Mouse (Mus musculus): ENCODE data around the gene Klhl32. TPM values are rescaled to one million over a fixed set of nuclear protein-coding genes. Genes with fewer than 3 reads are reported as not detected.
"Not testable (repeated sequence)": the region's sequence is repeated elsewhere in the genome, so short reads cannot be mapped to it uniquely, and the experiment has no call there.

Klhl32 gene
- polyA plus RNA-seq, 1 experiment from 2014 or later: 6.4 TPM

DNA sequence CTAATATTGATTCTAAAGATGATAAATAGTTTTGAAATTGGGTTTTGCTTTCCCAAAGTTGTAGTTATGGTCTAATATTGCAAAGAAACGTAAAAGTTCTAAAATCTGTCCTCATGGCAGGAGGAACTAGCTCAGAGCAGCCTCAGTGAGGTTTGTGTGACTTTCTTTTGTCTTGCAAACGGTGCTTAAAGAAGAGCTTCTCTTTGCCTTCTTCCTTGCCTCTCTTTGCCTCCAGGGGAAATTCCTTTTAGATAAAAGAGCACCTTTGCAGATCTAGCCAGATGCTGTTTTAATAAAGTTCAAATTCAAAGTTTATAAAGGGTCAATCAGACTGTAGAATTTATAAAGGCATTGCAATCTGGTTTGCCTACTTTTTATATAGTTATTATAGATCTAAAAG is 38.5 kb upstream of the Klhl32 start:
- ATAC-seq (ENCODE audit: low FRiP score); H3K27ac ChIP-seq (ENCODE audit: low read depth, low read length); H3K9me3 ChIP-seq (ENCODE audit: control insufficient read depth, low read length); H3K4me2 ChIP-seq; H3K4me1 ChIP-seq (ENCODE audit: control insufficient read depth, insufficient read depth, low read length); H3K27me3 ChIP-seq (ENCODE audit: control insufficient read depth, insufficient read depth, low read length); DNase-seq (ENCODE audit: low spot score, missing footprints); H3K4me3 ChIP-seq (ENCODE audit: low read depth, low read length); H3K36me3 ChIP-seq (ENCODE audit: control insufficient read depth, insufficient read depth, low read length); H3K9ac ChIP-seq (ENCODE audit: low read length): not testable (repeated sequence)
- WGBS: 28% methylated on average over 2 of the region's 2 CpGs

DNA sequence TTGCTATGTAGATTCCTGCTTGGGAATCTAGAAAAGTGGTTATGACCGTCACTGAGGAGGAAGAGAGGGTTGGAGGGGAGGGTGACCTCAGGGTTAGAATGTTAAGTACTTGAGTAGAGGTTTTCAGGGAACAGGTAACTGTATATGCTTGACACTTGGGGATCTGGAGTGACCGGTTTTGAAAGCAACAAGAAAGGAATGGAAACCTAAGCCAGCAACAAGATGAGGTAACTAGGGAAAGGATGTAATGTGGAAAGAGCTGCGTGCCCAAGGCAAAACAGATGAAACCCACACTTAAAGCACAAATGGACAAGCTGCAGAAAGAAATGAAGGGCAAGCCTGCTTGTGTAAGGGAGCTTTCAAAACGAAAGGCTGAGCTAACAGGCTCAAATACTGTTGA is 18.3 kb upstream of the Klhl32 start:
- WGBS: 73% methylated on average over 4 of the region's 4 CpGs
- no peak overlapping the region for H3K9ac ChIP-seq (ENCODE audit: low read length)
- H3K27ac ChIP-seq (ENCODE audit: low read depth, low read length): no peak overlapping the region
- ATAC-seq (ENCODE audit: low FRiP score) (no peak), DNase-seq (ENCODE audit: low spot score, missing footprints) (no peak)
- no peaks in the 10 kb centered on the region for H3K27me3 ChIP-seq (ENCODE audit: control insufficient read depth, insufficient read depth, low read length)
- no peak overlapping the region for H3K4me2 ChIP-seq
- H3K36me3 ChIP-seq (ENCODE audit: control insufficient read depth, insufficient read depth, low read length): no peaks in the 10 kb centered on the region
- no peaks in the 10 kb centered on the region for H3K4me1 ChIP-seq (ENCODE audit: control insufficient read depth, insufficient read depth, low read length)
- no peak overlapping the region for H3K4me3 ChIP-seq (ENCODE audit: low read depth, low read length)
- H3K9me3 ChIP-seq (ENCODE audit: control insufficient read depth, low read length): no peaks in the 10 kb centered on the region

DNA sequence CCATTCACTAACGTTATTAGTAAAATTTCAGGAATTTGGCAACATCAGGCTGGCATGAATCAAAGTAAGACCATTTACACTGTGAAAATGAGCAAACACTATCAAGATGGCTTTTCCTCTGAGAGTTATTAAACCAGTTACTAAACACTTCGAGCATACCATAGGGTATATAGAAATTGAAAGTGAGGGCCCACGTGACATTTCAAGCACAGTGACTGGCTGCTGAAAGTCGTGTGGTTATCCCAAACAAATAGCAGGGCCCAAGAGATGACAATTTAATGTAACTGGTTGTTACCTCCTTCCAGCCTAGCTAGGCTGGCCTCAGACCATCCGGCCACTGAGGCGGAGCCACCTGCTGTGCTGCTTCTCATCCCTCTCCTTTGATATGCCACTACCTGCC is 14.8 kb upstream of the Klhl32 start:
- no peaks in the 10 kb centered on the region for H3K36me3 ChIP-seq (ENCODE audit: control insufficient read depth, insufficient read depth, low read length)
- no peaks in the 10 kb centered on the region for H3K9me3 ChIP-seq (ENCODE audit: control insufficient read depth, low read length)
- H3K27me3 ChIP-seq (ENCODE audit: control insufficient read depth, insufficient read depth, low read length): no peaks in the 10 kb centered on the region
- H3K4me1 ChIP-seq (ENCODE audit: control insufficient read depth, insufficient read depth, low read length): no peaks in the 10 kb centered on the region
- WGBS: 53% methylated on average over 6 of the region's 6 CpGs
- ATAC-seq (ENCODE audit: low FRiP score): no peak
- no peak overlapping the region for H3K27ac ChIP-seq (ENCODE audit: low read depth, low read length)
- no peak for DNase-seq (ENCODE audit: low spot score, missing footprints)
- H3K9ac ChIP-seq (ENCODE audit: low read length): no peak overlapping the region
- H3K4me2 ChIP-seq: no peak overlapping the region
- no peak overlapping the region for H3K4me3 ChIP-seq (ENCODE audit: low read depth, low read length)

DNA sequence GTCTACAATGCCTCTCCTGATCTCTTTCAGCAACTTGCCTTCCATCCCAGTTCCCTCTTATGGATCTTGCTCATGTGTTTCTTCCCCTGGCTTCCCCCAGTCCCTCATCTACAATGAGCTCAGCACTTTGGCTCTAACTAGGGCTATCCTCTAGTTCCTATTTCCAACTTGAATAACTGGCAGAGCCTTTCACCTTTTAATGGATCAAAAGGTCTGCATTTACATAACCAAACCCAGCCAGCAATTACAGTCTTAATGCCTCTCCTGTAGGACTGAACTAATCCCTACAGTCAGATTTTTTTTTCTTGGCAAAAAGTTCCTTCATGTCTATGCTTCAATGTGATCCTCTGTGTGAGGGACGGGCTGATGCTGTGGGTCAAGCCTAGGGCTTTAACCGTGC is 3.5 kb downstream of the Klhl32 start:
- Histone ChIP-seq H3K4me3 (ENCODE audit: low read depth, low read length) (no peak overlapping the region), H3K9ac (ENCODE audit: low read length) (no peak overlapping the region), H3K36me3 (ENCODE audit: control insufficient read depth, insufficient read depth, low read length) (no peaks in the 10 kb centered on the region), H3K4me1 (ENCODE audit: control insufficient read depth, insufficient read depth, low read length) (peaks cover 7% of the 10 kb centered on the region), H3K9me3 (ENCODE audit: control insufficient read depth, low read length) (no peaks in the 10 kb centered on the region), H3K4me2 (no peak overlapping the region), H3K27me3 (ENCODE audit: control insufficient read depth, insufficient read depth, low read length) (no peaks in the 10 kb centered on the region), H3K27ac (ENCODE audit: low read depth, low read length) (no peak overlapping the region)
- WGBS: 83% methylated on average over 2 of the region's 2 CpGs
- DNase-seq (ENCODE audit: low spot score, missing footprints) (no peak), ATAC-seq (ENCODE audit: low FRiP score) (no peak)

DNA sequence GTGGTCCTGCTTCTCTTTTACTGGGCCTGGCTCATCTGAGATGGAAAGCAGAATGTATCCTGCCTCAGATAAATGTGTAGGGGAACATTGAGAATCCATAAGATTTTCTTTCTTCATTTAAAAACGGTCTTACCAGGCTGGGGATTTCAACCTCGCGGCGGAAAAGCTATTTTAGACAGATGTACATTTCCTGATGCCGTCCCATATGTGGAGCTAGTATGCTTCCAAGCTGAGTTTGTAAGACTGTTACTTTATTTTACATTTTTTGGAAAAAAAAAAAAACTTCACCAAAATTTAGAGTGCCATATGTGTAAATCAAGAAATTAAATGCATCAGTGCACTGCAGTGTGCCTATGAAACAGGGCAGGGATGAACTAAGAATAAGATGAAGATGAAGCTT is 5.4 kb downstream of the Klhl32 start:
- ATAC-seq (ENCODE audit: low FRiP score): no peak
- Histone ChIP-seq H3K4me3 (ENCODE audit: low read depth, low read length) (no peak overlapping the region), H3K36me3 (ENCODE audit: control insufficient read depth, insufficient read depth, low read length) (no peaks in the 10 kb centered on the region), H3K27me3 (ENCODE audit: control insufficient read depth, insufficient read depth, low read length) (no peaks in the 10 kb centered on the region), H3K4me1 (ENCODE audit: control insufficient read depth, insufficient read depth, low read length) (peaks cover 7% of the 10 kb centered on the region), H3K9ac (ENCODE audit: low read length) (no peak overlapping the region), H3K9me3 (ENCODE audit: control insufficient read depth, low read length) (no peaks in the 10 kb centered on the region), H3K27ac (ENCODE audit: low read depth, low read length) (no peak overlapping the region), H3K4me2 (no peak overlapping the region)
- no peak for DNase-seq (ENCODE audit: low spot score, missing footprints)
- 94% methylated on average over 5 of the region's 5 CpGs for WGBS

DNA sequence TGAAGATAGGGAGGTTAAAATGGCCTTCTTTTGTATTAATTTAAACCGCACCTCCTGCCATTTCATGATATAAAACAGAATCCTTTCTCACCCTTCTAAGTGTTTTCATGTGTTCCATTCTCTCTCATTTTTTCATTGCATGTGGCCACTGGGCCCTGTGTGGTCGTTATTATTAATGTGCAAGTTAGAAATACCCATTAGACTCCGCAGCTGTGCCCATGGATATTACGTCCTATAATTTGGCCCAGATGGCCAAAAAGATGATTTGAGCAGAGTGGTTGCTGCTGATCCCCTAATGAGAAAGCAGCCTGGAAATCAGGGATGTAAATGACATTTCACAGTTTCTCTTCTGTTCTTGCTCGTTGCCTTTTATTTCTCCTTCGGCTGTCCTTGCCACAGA is 12.4 kb downstream of the Klhl32 start:
- H3K27me3 ChIP-seq (ENCODE audit: control insufficient read depth, insufficient read depth, low read length): no peaks in the 10 kb centered on the region
- no peak overlapping the region for H3K4me3 ChIP-seq (ENCODE audit: low read depth, low read length)
- no peak for DNase-seq (ENCODE audit: low spot score, missing footprints)
- no peak overlapping the region for H3K4me2 ChIP-seq
- no peak overlapping the region for H3K9ac ChIP-seq (ENCODE audit: low read length)
- H3K27ac ChIP-seq (ENCODE audit: low read depth, low read length): no peak overlapping the region
- H3K4me1 ChIP-seq (ENCODE audit: control insufficient read depth, insufficient read depth, low read length): no peaks in the 10 kb centered on the region
- H3K36me3 ChIP-seq (ENCODE audit: control insufficient read depth, insufficient read depth, low read length): no peaks in the 10 kb centered on the region
- no peak for ATAC-seq (ENCODE audit: low FRiP score)
- no peaks in the 10 kb centered on the region for H3K9me3 ChIP-seq (ENCODE audit: control insufficient read depth, low read length)
- 86% methylated on average over 6 of the region's 6 CpGs for WGBS

DNA sequence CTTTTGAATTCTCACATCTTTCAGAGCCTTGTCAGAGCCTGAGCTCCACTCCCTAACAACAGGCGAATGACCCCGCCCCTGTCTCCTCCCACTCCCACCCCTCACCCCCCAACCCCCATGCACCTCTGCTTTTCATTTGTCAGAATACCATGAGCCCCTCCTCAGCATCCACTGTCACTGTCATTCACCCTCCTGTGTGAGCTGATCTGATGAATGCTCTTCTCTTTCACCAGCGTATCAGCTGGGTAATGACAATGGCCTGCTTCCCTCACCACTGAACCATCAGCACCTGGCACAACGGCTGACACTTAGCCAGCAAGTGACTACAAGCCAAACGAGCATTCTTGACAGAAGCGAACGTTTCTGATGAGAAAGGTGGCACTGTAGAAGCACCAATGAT is 15.4 kb downstream of the Klhl32 start:
- DNase-seq (ENCODE audit: low spot score, missing footprints) (no peak), ATAC-seq (ENCODE audit: low FRiP score) (no peak)
- no peak overlapping the region for H3K27ac ChIP-seq (ENCODE audit: low read depth, low read length)
- H3K9ac ChIP-seq (ENCODE audit: low read length): no peak overlapping the region
- H3K4me3 ChIP-seq (ENCODE audit: low read depth, low read length): no peak overlapping the region
- no peaks in the 10 kb centered on the region for H3K4me1 ChIP-seq (ENCODE audit: control insufficient read depth, insufficient read depth, low read length)
- no peak overlapping the region for H3K4me2 ChIP-seq
- H3K27me3 ChIP-seq (ENCODE audit: control insufficient read depth, insufficient read depth, low read length): no peaks in the 10 kb centered on the region
- 42% methylated on average over 7 of the region's 7 CpGs for WGBS
- no peaks in the 10 kb centered on the region for H3K36me3 ChIP-seq (ENCODE audit: control insufficient read depth, insufficient read depth, low read length)
- H3K9me3 ChIP-seq (ENCODE audit: control insufficient read depth, low read length): no peaks in the 10 kb centered on the region

DNA sequence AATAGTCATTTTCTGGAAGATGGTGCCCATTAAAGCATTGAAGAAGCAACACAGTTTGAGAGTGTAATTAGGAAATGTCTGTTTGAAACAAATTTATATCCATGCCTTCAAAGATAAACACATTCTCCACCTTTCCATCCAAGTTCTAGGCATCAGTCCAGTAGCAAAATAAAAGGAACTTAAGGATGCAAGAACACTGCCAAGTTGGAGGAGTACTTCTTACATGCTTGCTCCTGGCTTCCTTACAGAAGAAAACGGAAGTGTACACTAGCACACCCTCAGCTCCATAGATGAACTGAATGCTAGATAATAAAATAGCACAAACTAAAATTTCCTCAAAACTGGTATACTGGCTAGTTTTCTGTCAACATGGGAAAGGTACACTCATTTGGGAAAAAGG is 42.6 kb downstream of the Klhl32 start:
- DNase-seq (ENCODE audit: low spot score, missing footprints): peak; percentile 17
- H3K27me3 ChIP-seq (ENCODE audit: control insufficient read depth, insufficient read depth, low read length): no peaks in the 10 kb centered on the region
- H3K4me2 ChIP-seq: no peak overlapping the region
- H3K4me1 ChIP-seq (ENCODE audit: control insufficient read depth, insufficient read depth, low read length): no peaks in the 10 kb centered on the region
- 88% methylated on average over 1 of the region's 1 CpGs for WGBS
- no peak overlapping the region for H3K27ac ChIP-seq (ENCODE audit: low read depth, low read length)
- no peaks in the 10 kb centered on the region for H3K36me3 ChIP-seq (ENCODE audit: control insufficient read depth, insufficient read depth, low read length)
- no peaks in the 10 kb centered on the region for H3K9me3 ChIP-seq (ENCODE audit: control insufficient read depth, low read length)
- no peak overlapping the region for H3K4me3 ChIP-seq (ENCODE audit: low read depth, low read length)
- H3K9ac ChIP-seq (ENCODE audit: low read length): no peak overlapping the region
- ATAC-seq (ENCODE audit: low FRiP score): no peak

DNA sequence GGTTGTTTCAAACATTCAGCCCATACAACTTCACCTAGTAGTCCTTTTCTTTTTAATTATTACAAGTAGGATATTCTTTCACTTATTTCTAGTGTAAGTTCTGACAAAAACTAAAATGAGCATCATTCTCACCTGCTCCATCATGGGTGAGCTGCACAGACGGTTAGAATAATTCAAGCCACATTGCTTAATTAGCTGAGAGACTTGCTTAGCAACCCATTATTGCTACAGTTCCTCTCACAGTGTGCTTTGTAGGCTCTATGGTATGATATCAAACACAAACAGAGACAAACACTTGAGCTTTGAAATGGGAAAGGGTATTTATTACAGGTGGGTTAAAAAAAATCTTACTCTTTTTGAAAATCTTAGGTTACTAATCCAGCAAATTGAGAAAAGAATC is 49.0 kb downstream of the Klhl32 start:
- Histone ChIP-seq H3K36me3 (ENCODE audit: control insufficient read depth, insufficient read depth, low read length) (no peaks in the 10 kb centered on the region), H3K4me2 (no peak overlapping the region), H3K27me3 (ENCODE audit: control insufficient read depth, insufficient read depth, low read length) (no peaks in the 10 kb centered on the region), H3K9ac (ENCODE audit: low read length) (no peak overlapping the region), H3K4me1 (ENCODE audit: control insufficient read depth, insufficient read depth, low read length) (no peaks in the 10 kb centered on the region), H3K27ac (ENCODE audit: low read depth, low read length) (no peak overlapping the region), H3K9me3 (ENCODE audit: control insufficient read depth, low read length) (no peaks in the 10 kb centered on the region), H3K4me3 (ENCODE audit: low read depth, low read length) (no peak overlapping the region)
- DNase-seq (ENCODE audit: low spot score, missing footprints) (no peak), ATAC-seq (ENCODE audit: low FRiP score) (no peak)
- 53% methylated on average over 1 of the region's 1 CpGs for WGBS

DNA sequence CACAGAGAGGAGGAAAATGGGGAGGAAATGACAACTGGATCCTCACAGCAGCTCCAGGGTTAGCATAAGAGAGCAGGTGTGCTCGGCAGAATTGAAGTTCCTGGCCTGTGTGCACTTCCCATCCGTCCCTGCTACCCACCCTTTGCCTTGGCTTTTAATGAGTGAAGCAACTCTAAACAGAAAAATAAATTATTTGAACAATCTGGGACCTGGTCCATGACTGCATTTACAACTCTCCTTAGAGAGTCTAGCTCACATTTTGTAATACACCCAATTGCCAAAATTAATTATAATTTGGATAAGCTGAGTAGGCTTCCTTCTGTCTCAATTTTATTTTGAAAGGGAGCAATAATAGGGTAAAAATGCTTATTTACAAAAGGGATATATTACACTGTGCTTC is 49.6 kb downstream of the Klhl32 start:
- H3K4me3 ChIP-seq (ENCODE audit: low read depth, low read length): no peak overlapping the region
- H3K9ac ChIP-seq (ENCODE audit: low read length): no peak overlapping the region
- DNase-seq (ENCODE audit: low spot score, missing footprints): no peak
- H3K9me3 ChIP-seq (ENCODE audit: control insufficient read depth, low read length): no peaks in the 10 kb centered on the region
- no peak overlapping the region for H3K4me2 ChIP-seq
- ATAC-seq (ENCODE audit: low FRiP score): no peak
- WGBS: 64% methylated on average over 2 of the region's 2 CpGs
- H3K36me3 ChIP-seq (ENCODE audit: control insufficient read depth, insufficient read depth, low read length): no peaks in the 10 kb centered on the region
- H3K27me3 ChIP-seq (ENCODE audit: control insufficient read depth, insufficient read depth, low read length): no peaks in the 10 kb centered on the region
- H3K27ac ChIP-seq (ENCODE audit: low read depth, low read length): no peak overlapping the region
- H3K4me1 ChIP-seq (ENCODE audit: control insufficient read depth, insufficient read depth, low read length): no peaks in the 10 kb centered on the region
